Mouse (Mus musculus) heart, postnatal 10 days (tissue): Measurements from ENCODE around the gene Aldh1a3. TPM values are rescaled to one million over a fixed set of nuclear protein-coding genes. Genes with fewer than 3 reads are reported as not detected.

Experiments used
- DNase-seq, 2 experiments: peaks; one replicate each; pipeline ENCODE4 v3.0.0; 2021
- intact Hi-C: fragments of 180-260 bp; cut with DNase I; formaldehyde crosslinking; loops from one replicate; pipeline ENCODE4 v1.15.1; 2025
- total RNA-seq, 2 experiments: library from RNA; stranded (reverse); gene quantifications; 2 replicates each; pipeline ENCODE4 v1.2.3; 2021

The Aldh1a3 gene
- total RNA-seq, 2 experiments from 2014 or later: 2.1 to 3.1 TPM

DNA sequence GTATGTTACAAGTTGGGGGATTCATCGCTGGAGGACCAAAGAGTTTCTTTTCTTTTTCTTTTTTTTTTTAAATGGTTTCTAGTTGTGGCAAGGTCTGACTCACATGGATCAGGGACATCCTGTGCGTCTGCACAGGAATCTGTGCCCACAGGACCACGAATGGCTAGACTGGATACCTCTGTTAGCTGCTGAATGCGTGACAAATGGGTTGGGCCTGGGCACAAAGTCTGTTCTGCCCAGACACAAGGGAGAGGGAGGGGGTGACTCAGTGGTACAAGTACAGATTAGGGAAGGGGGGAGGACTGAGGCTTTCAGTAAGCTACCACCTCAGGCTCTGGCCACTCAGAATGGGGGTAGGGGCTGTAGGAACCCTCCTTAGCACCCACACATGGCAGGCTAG, 51.6 kb downstream of the Aldh1a3 start:
- no peak for DNase-seq
- intact Hi-C loops: no loop called here

- no peak for DNase-seq
- intact Hi-C loops: no loop called here
Measured at GRCm38 (mm10) chr7:66373391-66373790, 53.9 kb downstream of the Aldh1a3 start.

GRCm38 (mm10) chr7:66370970-66371369, 56.3 kb downstream of the Aldh1a3 start:
- DNase-seq: no peak
- intact Hi-C loops: no loop called here

DNA sequence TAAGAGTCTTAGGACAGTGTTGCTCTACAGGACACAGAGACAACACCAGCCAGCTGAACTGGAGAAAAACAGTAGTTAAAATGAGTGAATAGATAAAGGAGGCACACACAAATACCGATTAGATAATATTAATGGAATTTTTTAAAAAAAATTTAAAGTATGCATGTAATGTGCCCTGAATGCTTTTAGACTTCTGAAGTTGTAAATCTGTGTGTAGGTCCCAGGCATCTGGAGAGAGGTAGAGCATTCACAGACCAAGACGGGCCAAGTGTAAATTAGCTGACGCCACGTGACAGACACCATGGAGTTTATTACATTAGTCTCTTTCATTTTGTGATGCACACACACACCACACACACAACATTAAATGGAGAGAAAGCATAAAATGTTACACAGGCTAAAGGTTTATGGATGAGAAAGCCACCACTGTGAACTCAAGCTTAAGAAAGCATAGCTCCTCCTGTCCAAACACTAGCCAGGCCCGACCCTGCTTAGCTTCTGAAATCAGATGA, 57.3 kb downstream of the Aldh1a3 start:
- DNase-seq: no peak
- intact Hi-C loops: no loop called here

DNA sequence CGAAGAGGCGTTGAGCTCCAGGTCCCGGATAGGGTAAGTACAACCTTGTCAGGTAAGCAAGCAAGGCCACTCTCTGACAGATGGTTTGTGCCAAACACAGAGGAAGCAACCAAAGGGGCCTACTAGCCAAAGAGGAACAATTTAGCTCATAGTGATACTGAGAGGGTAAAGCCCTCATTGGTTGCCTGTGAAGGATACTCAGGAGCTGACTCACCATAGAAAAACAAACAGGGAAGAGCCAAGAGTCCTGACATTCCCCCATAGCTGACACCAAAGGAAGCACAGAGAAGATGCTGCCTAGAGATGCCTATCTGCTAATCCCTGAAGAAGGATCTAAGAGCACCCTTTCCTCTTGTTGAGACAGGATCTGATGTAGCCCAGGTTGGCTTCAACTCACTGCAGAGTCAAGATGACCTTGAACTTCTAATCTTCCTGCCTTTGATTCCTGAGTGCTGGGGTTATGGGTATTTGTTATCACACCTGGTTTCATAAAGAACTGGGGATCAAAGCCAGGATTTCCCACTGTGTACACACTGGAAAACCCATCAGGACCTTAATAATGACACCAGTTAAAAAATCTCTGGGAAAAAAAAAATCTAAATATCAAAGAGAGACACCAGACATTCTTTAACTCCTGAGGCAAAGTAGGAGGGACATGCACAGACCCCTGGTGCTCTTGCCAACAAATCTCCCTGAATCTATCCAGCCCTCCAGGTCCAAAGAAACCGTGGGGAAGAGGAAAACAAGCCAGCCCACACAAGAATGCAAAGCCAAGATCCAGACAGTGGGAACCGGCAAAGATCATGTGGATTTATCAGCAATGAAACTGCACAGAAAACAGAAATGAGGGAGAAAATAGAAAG, 58.0 kb downstream of the Aldh1a3 start:
- intact Hi-C loops: no loop called here
- no peak for DNase-seq

DNA sequence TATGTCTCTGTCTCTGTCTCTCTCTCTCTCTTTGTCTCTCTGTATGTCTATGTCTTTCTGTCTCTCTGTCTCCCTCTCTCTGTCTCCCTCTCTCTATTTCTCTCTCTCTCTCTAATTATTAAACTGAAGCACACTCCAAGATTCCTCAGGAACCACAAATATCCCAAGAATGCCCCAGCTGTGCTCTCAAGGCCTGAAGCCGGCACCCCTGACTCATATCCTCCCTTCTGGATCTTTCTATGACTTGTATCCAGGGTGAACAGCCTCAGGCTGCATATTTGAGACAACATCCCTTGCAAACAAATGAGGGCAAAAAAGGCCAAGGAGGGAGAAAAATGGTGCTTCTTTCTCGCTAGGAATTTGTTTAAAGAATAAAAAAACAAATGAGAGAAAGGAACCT, 61.4 kb downstream of the Aldh1a3 start, which contains the start of gene Gm10974:
Gene Gm10974, plus strand, starts transcription at position 2 of the 400 bp plus-strand sequence.
- intact Hi-C loops: no loop called here

GRCm38 (mm10) chr7:66365411-66365810, 61.9 kb downstream of the Aldh1a3 start:
- DNase-seq: peak; percentile 26 to 32
- intact Hi-C loops: no loop called here

More for the DNA sequence above, 61.4 kb downstream of the Aldh1a3 start, which contains the start of gene Gm10974:
- DNase-seq: peak; percentile 36 to 53

DNA sequence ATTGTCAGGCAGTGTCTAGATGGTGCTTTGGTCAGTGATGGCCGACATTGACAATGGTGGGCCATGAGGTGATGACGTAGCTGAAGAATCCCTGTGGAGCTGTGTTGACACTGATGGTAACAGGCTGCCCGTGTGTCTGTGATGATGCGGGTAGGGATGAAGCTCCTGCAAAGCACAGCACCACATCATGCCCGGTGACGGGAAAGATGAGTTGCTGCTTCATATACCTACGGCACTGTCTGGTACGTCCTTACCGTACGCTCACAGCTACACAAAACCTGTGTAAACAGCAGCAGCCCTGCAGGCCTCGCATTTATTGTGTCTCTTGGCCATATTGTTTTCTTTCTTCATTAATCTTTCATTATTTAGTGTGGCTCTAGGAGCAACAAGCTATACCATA, 62.8 kb downstream of the Aldh1a3 start:
- intact Hi-C loops: no loop called here
- DNase-seq: no peak

DNA sequence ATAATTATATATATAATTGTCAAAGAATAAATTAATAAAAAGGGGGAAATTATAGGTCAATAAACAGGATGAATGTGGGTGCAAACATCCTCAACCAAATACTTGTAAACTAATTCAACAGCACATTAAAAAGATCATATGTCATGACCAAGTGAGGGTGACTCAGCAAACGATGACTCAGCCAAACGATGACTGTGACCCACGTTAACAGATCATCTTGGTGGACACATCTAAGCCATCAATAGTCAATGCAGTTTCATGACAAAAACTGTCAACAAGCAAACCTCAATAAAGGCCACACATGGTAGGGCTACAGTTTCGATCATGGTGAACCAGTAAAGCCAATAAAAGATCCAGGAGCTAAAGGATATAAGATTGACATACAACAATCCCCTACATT, 68.3 kb downstream of the Aldh1a3 start:
- intact Hi-C loops: no loop called here
- DNase-seq: no peak

DNA sequence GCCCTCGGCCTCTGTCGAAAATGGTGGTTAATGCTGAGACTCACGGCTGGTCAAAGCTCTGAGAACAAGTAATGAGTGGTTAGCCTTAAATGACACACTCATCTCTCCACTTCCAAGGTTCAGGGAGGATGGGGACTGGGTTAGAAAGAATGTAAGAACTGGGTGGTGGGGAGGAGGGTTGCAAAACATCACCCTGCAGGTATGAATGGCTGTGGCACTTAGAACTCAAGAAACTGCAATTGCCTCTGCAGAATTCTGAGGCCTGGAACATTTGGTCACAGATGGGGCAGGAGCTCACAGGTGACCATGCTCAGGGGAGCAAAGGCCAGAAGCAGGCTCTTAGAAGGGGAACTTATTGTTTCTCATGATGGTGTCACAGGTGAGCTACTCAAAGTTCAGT, 68.9 kb downstream of the Aldh1a3 start:
- no peak for DNase-seq
- intact Hi-C loops: no loop called here

- no peak for DNase-seq
- intact Hi-C loops: no loop called here
Measured at GRCm38 (mm10) chr7:66355791-66356522, 71.4 kb downstream of the Aldh1a3 start.

DNA sequence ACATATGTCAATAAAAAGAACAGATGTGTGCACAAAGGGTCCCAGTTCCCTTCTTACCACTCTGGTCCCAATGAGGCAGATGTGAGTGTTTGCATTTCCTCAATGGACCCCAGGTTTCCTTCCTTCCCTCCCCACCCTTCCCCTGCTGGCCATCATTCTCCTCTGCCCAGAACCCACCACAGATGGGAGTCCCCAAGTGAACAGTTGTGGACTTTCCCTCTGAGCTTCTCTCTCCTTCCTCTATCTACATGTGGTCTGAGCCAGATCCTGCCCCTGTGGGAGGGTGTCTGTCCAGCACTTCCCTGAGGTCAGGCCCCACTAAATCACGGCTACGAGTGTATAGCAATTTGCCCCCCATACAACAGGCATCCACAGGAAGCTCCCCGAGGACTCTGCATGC, 72.4 kb downstream of the Aldh1a3 start:
- intact Hi-C loops: no loop called here
- no peak for DNase-seq

- DNase-seq: no peak
Measured at GRCm38 (mm10) chr7:66351074-66351473, 76.2 kb downstream of the Aldh1a3 start.

DNA sequence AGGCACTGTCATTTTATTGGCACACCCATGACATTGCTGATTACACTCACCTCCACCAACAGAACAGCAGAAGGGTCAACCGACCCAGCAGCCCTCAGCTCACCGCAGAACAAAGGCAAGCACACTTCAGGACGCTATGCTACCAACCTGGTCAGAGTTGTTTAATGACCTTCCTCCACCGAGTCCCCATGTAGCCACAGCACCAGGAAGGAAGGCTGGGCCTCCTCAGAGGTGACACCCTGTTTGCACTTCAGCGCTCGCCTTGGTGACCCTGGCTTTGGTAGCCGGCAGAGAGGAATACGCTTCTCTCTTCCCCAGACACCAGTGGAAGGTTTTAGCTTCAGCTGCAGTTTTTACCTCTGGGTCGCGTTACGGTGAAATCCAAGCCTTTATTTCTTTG, 77.6 kb downstream of the Aldh1a3 start:
- no peak for DNase-seq
- intact Hi-C loops: no loop called here

More at GRCm38 (mm10) chr7:66351074-66351473, 76.2 kb downstream of the Aldh1a3 start:
- intact Hi-C loops: no loop called here

DNA sequence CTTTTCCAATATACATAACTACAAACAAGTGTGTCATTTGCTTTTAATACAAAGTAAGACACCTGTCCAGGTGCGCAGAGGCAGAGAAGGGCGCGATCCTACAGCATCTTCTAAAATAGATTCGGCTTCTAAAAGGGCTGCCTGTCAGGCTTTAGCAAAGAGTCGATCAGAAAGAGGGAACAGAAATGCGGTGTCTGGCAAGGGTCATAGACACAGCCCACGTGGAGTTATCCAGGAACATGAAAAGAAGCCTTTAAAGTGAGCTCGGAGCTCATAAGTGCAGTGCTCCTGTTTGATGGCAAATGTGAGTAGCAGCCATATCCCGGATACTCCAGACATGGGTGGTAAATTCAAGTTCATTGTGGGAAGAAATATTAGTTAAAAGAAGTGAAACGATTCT, 78.7 kb downstream of the Aldh1a3 start:
- DNase-seq: no peak
- intact Hi-C loops: no loop called here

DNA sequence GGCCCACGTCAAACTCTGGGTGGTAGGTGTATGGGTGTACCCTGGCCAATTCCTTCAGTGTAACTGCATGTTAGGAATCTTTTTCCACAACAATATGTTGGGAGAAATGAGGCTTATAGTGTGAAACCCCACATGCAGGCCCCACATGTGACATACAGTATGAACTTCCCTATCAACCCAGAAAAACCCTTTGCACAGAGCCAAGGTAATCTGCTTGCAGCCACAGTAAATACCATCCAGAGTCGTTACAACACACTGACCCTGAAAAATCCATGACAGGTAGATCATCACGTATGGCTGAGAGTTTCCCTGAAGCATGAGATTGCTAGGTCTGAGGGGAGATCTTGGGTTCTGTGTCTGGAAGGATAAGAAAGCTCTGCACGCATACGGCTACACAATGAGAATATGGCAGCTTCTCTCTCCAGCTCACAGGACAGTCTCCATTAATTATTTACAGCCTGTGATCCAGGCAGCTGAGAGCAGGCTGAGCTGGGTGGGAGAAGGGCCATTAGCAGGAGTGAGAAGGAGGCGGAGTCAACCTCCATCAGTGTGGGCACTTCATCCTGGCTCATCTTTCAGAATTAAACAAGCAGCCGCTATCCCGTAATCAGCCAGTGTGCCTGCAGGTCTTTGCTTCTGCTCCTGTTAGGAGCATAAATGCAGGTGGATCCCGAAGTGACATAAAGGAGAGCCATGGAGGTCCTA, 80.2 kb downstream of the Aldh1a3 start:
- intact Hi-C loops: no loop called here
- DNase-seq: no peak

- intact Hi-C loops: loop anchor here (2.0 to 5.0 kb wide), 2 partner anchors 33 to 44 kb away; partner anchors contain the start of gene Lrrk1
Measured at GRCm38 (mm10) chr7:66343307-66343706, 84.0 kb downstream of the Aldh1a3 start.

DNA sequence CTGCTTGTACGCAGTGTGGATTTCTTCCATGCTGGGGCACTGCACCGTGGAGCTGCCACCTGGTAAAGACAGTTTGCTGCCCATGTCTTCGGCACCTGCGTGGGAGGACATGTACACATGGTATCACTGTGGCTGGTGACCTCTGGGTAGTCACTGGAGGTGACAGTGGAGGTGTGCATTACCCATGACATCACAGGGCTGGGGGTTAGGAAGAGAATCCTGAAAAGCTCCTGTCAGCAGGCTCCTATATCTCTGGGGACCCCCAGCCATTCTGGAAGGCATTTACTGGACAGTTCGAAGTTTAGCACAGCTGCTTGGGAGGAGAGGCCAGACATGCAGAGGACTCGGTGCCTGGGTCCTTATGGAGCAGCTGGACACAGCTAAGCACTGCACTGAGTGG, 84.5 kb downstream of the Aldh1a3 start:
- DNase-seq: peak in 1 of 2 experiments; percentile 41
- intact Hi-C loops: loop anchor here (2.0 to 5.0 kb wide), 2 partner anchors 32 to 44 kb away; partner anchors contain the start of gene Lrrk1

More at GRCm38 (mm10) chr7:66343307-66343706, 84.0 kb downstream of the Aldh1a3 start:
- no peak for DNase-seq

GRCm38 (mm10) chr7:66342323-66342722, 85.0 kb downstream of the Aldh1a3 start:
- intact Hi-C loops: loop anchor here (2.0 to 5.0 kb wide), 2 partner anchors 32 to 45 kb away; partner anchors contain the start of gene Lrrk1
- peak; percentile 75 to 82 for DNase-seq
